Mouse (Mus musculus) adrenal gland, postnatal 36 days (tissue): ENCODE measurements around the gene Ncoa1. TPM values are rescaled to one million over a fixed set of nuclear protein-coding genes. Genes with fewer than 3 reads are reported as not detected.

Experiments
- DNase-seq, 2 experiments: peaks; one replicate each; pipeline ENCODE4 v3.0.0; 2021; ENCODE audit warnings: mixed read lengths in 1 of 2
- long read RNA-seq, 2 experiments: library from polyadenylated mRNA; stranded (forward); transcript quantifications; one replicate each; pipeline ENCODE4 v2.0.0; 2021; ENCODE audit warnings: borderline sequencing depth in 2 of 2
- total RNA-seq, 2 experiments: library from RNA; stranded (reverse); gene quantifications; 2 replicates each; pipeline ENCODE4 v1.2.3; 2021

The Ncoa1 gene
- 10 to 100 TPM; 36.6 to 36.8 TPM for total RNA-seq
- long read RNA-seq, experiment 1, full-length matches to known transcripts = 1 of 13 reads
- long read RNA-seq, experiment 1, partial matches to known transcripts = 3 of 13 reads
- long read RNA-seq, experiment 1, other reads (novel, unspliced or antisense) = 9 of 13 reads
- long read RNA-seq, experiment 2, full-length matches to known transcripts = 4 of 11 reads
- long read RNA-seq, experiment 2, partial matches to known transcripts = 4 of 11 reads
- long read RNA-seq, experiment 2, other reads (novel, unspliced or antisense) = 3 of 11 reads

DNA sequence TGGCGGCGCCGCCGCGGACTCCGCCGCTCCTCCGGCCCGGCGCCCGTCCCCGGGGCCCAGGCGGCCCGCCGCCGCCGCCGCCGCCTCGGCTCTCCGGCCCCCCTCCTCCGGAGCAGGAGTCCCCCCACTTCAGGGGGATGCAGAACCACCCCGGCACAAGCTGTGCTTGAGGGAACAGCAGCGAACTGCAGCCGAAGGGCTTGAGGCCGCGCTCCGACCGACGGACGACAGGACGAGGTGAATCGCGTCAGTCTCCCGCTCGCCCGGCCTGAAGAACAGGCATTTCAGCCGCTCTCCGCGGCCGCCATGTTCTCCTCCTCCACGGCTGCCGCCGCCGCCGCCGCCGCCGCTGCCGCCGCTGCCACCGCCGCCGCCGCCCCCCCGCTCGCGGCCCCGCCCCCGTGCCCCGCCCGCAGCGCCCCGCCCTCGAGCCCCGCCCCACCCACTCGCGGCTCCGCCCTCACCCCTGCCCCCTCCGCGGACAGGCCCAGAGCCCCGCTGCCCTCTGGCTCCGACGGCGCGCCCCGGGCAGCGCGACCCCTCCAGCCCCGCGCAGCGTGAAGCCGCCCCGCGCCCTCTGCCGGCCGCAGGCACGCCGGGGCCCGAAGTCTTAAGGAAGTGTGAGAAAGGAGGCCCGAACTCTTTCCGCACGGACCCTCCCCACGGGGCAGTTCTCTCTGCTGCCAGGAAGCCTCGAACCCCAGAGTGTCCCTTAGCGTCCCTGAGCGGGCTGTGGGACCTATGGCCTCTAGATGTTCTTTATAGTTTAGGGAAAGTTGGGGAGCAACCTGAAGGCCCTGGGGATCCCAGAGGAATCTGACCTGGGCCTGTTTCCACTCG, at the start of gene Ncoa1:
TSS of gene Ncoa1 (minus strand) at position 351 of the 840 bp plus-strand sequence.
- peak; percentile 82 to 89 for DNase-seq

DNA sequence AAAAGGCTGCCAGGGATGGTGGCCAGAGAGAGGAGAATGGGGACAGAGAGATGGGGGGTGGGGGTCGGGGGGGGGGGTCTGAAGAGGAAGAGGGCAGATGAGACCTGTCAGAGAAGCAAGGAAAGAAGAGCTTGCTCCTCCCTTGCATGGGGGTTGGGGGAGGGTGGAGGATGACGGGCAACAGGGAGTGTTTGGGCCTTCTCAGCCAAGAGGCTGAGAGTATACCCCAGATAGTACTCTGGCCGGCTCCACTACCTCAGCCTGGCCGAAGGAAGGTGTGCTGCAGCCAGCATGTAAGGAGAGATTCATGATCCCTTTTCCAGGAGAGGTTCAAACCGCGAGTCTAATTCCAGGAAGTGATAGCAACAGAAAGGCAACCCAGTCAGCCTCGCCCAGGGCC, 47.6 kb upstream of the Ncoa1 start:
- no peak for DNase-seq

DNA sequence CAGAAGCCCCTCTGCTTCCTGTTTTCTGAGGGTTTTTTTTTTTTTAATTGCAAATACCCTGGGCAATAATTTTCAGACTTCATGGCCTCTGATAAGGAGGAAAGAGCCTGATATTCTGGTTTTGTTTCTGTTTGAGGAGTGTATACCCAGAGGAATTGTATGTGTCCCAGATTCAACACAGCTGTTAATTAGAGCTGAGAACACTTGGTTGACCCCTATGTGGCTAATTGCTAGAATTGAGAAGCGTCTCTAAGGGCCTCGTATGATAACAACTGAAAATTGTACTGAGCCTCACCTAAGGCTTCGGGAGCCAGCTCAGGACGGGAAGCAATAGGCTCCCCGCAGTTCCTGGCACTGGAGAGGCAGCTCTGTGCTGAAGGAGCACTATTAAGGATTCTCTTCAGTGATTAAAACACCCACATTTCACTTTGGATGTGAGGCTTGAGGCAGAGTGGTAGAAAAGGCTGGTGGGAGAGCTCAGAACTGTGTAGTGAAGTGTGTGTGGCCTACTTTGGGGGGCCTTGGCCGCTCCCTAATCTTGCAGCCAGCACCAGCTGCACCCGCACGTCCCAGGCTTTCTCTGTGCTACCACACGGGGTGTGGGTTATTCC, 46.8 kb upstream of the Ncoa1 start:
- no peak for DNase-seq

DNA sequence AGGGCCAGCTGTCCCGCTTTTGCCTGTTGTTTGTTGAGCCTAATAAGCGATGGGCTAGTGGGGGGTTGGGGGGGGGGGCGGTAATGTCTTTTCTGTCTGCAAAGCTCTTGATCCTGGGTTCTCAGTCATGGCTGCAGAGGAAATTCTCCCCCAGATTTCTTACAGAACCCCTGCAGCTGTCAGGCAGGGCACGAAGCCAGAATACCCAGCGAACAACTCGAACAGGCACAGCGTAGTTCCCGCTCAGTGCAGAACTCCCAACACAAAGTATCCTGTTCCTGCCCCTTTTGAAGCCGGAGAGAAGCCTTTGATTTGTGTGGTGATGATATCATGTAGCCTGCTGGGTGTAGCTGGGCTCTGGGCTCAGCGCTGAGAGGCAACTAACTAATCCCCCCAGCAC, 46.2 kb upstream of the Ncoa1 start:
- peak; percentile 40 to 69 for DNase-seq

DNA sequence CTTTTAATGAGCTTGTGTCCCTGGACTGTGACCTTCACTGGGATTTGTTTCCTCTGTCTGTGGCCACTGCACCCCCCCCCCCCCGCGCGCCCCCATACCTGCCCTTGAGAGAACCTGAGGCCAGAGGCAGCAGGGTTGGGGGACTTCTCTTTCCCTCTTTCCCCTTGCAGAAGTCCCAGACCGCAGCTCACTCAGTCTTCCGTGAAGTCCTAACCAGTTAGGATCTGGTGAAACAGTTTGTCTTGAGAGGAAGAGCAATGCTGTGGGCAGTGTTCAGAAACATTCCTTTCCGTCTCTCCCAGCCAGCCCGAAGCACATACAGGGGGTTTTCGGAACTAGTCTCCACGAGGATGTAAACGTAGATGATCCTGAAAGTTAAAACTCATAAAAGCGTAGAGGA, 42.0 kb upstream of the Ncoa1 start:
- no peak for DNase-seq

DNA sequence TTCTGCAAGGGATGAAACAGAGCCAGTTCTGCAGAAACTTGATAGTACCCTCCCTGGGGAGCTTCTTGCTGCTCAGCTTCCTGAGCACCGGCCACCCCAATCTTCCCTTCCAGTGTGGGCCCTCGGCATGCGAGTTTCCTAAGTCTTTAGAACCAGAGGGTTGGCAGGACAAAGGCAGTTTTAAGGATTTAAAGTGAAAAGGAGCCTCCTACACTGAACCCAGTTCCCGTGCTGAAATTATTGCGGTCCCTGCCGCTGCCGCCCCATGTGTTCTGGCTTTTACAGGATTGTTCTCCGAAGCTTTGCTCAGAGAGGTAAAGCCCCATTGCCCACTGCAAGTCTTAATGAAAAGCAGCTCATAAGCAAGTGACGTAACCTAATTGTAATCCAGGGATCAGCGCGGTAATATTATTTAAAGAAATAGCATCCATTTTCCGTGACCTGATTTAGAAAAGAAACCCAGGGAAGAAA, 32.6 kb upstream of the Ncoa1 start:
- DNase-seq = no peak

DNA sequence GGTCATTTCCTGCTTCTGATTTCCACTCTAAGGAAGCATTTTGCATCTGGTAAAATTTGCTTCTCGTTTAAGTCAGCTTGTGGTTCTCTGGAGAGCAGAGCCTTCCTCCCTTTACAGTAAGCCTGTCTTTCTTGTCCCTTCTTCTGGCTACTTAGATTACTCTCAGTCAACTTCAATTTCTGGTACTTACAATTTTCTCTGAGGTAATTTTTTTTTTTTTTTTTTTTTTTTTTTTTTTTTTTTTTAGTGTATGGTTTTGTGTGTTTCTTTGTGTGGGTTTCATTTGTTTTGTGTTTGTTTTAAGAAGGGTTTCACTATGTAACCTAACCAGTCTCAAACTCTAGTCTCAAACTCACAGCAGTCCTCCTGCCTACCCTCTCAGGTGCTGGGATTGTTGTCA, 31.2 kb upstream of the Ncoa1 start:
- no peak for DNase-seq

DNA sequence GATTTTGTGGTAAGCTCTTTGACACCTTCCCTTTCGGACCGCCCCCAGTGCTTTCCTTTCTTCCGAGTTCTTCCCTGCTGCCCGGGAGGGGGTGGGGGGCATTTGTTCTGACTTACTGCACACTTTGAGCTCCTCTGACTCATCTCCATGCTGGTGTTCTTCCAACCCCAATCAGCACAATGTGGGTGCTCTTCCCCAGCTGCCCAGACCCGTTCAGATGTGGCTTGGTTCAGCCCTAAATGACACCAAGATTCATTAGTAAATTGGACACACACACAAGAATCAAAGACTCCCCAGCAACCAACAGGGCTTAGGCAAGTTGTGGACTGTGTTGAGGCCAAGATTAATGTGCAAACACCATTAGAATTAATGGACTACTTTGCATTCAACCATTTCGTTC, 30.5 kb upstream of the Ncoa1 start:
- peak; percentile 8 to 56 for DNase-seq

DNA sequence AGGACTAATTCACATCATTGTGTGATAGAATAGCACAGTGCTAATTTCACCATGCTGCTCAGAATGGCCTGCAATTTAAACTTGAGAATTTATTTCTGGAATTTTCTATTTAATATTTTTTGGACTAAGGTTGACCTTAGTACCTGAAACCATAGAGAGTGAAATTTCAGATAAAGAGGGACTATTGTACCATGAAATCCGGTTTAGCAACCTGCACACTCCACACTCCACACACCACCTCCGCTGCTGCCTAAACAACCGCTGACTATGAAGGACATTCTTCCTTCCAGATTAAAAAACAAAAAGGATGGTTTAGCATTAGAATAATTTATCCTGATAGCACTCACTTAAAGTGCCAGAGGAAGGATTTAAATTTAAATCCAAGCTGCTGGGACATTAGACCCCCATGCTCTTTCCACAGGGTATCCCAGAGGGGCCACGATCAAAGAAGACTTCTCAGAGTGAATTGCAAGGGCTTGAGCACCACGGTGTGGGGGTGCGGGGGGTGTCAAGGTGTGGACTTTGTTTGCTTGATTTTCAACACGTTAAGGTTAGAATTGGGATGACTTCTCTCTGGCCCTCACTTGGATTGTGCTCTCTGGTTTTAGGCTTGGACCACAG, 29.9 kb upstream of the Ncoa1 start:
- DNase-seq = no peak

DNA sequence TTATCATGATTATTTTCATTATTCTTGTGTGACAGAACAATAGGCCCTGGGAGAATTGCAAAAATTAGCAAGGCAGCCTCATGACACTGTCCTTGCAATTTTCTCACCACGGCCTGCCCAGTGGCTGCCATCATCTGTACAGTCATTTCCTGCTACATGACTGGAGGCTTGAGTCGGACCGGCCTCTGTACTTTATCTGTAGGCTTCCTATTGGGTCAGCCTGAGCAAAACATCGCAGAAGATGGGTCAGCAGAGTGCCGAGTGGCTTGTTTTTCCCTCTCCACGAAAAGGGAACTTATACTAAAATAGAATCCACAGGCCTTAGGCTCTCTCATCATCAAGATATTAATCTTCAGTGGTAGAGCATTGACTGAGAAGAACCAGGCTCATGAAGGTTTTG, 28.3 kb upstream of the Ncoa1 start:
- no peak for DNase-seq

DNA sequence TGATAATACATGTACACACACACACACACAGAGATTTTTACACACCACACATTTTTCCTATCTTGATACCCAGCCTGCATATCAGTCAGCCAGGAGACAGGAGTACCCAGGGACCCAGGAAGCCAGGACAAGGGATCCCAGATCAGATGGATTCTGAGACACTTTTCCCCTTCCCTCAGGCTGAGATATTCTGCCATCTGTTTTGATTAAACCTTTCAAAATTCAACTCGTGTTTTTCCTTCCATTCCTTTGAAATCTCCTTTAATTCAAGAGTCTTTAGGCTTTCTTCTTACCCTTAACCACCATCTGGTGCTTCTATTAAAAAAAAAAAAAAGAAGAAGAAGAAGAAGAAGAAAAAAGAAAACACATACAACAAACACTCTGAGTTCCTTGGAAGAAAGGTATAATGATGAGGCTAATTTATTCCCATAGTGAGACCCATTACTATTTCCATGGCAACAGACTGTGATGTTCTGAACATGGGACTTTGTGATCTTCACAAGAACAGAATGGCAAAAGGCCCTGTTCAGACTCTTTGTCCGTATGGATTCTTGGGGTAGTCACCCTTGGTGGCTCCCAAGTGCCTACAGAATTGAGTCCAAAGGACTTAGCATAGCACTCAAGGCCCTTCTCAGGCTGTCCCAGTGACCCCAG, 26.8 kb upstream of the Ncoa1 start:
- DNase-seq = no peak

DNA sequence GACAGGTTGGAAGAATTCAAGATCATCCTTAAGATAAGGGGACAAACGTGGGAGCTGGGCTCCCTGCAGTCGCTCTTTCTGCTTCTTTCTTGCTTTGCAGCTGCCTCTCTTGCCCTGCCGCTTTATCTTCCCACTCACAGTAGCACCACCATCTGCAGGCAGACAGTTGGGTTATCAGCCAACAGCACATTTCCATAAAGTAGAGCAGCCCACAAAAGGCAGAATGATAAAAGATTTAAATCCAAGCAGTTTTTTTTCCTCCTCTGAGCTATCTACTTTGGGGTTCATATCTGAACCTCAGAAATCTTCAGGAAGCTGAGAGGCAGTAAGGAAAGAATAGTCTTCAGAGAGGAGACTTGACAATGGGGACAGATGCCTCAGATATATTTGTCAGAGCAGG, 24.9 kb upstream of the Ncoa1 start:
- no peak for DNase-seq

DNA sequence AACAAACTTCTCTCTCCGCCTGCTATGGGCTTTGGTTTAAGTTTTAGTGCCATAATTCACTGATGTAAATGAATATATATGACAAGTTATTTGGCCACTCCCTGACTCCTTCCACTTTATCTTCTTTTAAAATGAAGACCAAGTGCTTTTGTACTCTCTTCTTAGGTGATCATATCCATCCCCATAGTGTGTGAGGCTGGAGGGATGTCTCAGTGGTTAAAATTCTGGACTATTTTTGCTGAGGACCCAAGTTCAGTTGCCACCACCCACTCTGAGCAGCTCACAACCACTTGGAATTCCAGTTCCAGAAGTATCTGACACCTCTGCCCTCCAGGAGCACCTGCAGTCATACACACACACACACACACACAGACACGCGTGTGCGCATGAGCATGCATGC, 23.5 kb upstream of the Ncoa1 start:
- no peak for DNase-seq

DNA sequence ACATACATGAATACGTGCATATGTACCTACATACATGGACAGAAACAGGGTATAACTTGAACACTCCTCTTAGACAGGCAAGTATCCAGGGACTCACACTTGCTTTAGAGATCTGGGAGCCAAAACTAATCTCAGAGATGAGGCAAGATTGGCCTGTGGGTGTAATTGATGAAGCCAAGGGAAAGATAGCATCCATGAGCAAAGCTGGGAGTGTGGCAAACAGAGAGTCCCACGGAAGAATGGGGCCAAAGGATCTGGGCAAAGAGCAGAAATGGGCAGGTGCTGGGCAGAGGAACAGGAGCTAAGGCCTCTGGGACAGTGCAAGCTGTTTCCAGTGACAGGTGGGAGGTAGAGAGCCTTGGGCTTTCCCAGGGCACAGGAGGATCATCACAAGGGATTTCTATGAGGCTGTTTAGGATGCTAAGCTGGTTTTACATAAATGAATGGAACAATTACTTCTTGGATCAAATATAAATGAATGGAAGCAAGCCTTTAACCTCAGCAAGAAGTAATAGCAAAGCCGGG, 22.7 kb upstream of the Ncoa1 start:
- DNase-seq = no peak

DNA sequence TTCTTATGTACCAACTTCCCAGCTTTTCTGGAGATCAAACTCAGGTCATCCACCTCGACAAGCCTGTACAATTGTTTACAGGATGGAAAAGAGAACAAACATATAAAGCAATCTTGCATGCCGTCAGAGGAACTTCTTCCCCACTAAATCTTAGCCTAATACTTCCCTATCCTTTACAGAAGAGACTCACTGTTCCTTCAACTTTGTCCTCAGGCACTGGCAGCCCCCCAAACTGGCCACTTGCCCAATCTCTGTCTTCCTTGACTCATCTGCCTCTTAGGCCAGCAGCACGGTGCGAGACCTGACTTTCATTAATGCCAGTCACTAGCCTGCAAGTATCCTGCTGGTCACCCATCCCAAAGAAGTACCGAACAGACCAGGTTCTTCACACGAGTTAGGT, 11.4 kb upstream of the Ncoa1 start:
- DNase-seq = peak; percentile 92 to 93

DNA sequence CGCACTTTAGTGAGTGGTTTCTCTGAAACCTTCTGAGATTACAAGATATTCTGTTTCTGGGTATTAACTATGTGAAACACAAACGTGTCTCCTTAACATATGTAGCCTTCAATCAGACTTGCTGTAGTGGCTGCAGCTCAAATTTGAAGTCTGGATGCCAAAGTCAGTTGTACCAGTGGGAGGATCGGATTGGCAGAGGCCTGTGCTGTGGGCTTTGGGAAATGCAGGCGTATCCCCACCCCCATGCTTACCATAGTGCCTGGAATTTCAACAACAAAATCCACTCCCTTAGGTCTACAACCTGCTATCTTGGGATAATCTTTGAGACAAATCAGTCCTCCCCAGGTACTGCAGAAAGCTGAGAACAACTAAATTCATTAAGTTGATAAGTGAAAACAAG, 6.4 kb upstream of the Ncoa1 start:
- DNase-seq = no peak

DNA sequence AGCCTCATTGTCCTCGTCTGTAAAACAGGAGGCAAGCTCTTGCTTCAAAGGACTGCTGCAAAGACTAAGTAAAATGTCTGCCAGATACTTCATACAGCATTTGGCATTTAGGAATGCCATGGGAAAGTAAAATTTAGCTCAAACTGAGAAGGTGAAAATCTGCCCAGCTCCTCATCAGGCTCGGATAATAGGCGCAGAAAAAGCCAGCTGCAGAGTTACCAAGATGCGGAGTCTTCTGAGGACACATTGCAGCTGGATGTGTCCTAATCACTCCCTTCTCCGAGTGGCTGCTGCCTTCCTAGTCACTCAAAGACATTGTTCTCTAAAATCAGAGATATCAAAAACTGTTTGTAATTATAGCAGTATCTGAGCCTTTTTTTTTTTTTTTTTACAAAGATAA, 4.7 kb upstream of the Ncoa1 start:
- no peak for DNase-seq

DNA sequence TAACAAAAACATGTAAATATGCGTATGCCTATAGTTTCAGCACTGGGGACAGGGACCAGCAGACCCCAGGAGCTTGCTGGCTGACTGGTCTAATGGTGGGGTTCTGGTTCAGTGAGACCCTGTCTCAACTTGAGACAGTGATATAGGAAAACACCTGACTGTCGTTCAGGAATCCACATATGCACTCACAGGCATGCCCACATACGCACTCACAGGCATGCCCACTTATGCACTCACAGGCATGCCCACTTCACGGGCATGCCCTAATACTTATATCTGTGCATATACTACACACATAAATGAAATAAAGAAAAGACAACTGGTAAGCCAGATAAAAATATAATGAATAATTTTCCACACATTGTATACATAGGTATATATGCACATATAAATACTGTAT, 3.3 kb upstream of the Ncoa1 start:
- no peak for DNase-seq

DNA sequence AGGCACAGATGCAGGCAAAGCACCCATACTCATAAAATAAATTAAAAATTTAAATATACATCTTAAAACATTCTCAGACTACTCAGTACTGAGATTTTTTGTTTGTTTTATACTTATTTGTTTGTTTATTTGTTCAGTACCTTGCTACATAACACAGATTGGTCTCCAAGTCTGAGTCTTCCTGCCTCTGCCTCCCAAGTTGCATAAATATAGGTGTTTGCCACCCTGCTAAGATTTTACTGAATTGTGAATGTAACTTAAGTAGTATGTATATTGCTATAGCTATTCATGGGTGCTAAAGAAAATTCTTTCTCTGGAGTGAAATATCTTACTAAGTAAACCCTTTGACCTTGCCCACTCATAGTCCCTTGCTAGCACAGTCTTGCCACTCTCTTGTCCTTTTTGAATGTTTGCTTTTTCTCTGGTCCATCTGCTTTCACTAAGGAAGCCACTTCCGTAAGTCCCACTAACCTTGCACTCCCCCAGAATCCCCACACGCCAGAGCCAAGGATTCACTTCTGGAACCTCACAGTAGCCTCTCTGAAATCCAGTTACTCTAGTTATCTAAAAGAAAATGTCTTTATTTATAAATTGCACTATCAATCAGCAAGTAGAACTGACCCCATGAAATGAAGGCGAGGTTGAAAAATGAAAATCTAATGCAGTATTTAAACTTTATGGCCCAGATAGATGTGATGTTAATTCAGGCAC, 2.3 kb upstream of the Ncoa1 start:
- no peak for DNase-seq

DNA sequence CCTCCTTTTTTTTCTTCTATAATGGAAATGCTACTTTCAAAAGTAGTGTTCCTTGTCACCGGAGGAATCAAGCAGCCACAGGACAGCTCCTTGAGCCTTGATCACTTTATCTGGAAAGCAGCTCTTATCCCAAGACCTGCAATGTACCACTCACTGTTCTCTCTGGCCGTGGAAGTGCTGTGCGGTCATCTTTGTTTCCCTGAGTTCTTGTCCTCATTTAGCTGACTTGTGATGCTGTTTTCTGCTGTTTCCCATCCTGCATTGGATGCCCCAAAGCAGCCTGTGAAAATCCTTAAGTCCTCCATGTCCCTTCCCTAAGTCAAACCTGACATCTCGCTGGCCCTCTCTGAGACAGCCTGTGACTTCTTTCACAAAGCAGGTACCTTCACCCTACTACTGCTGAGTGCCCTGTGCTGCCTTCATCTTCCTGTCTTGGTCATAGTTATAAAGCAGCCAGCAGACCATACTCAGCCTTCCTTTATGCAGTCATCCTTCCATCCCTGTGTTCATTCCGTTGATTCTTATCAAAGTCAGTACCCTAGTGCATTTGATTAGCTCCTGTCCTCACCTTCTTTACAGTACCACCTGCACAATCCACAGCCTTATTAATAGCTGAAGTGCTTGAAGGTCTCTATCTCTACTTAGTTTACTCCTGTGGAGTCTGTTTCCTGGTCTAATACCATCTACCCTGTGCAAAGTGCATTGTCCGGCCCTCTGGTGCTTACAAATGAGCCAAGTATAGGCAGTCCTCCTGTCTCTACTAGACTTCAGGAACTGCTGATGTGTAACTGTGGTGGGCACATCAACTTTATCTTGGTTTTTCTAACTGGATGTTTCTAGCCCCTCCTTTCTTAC, 1.2 kb upstream of the Ncoa1 start:
- no peak for DNase-seq
